Mouse (Mus musculus) intestine, embryonic 15.5 days (tissue): ENCODE measurements around the gene Ccdc14. TPM values are rescaled to one million over a fixed set of nuclear protein-coding genes. Genes with fewer than 3 reads are reported as not detected.
"Not testable (repeated sequence)": the region's sequence is repeated elsewhere in the genome, so short reads cannot be mapped to it uniquely, and the experiment has no call there.

Experiments
- ATAC-seq: fragments of 200-750 bp; cut with Nextera tagmentation; 2 replicates; pipeline ENCODE4 v1.8.0; 2017; ENCODE audit warnings: moderate TSS enrichment, moderate library complexity
- H3K27ac ChIP-seq: fragments of 300-500 bp; sonication (generic); 2 replicates; pipeline ENCODE4 v1.5.1; 2015; ENCODE audit warnings: mild to moderate bottlenecking, inconsistent platforms
- H3K27me3 ChIP-seq: fragments of 300-500 bp; sonication (generic); replicated peaks from 2 replicates; pipeline ENCODE4 v1.6.1; 2015; ENCODE audit warnings: inconsistent platforms
- H3K36me3 ChIP-seq: fragments of 300-500 bp; sonication (generic); 2 replicates; pipeline ENCODE4 v1.6.1; 2015; ENCODE audit warnings: inconsistent platforms
- H3K4me1 ChIP-seq: fragments of 300-500 bp; sonication (generic); replicated peaks from 2 replicates; pipeline ENCODE4 v1.6.1; 2015; ENCODE audit warnings: inconsistent platforms
- H3K4me2 ChIP-seq: fragments of 300-500 bp; sonication (generic); replicated peaks from 2 replicates; pipeline ENCODE4 v1.6.1; 2015; ENCODE audit warnings: mild to moderate bottlenecking, inconsistent platforms
- H3K4me3 ChIP-seq: fragments of 300-500 bp; sonication (generic); replicated peaks from 2 replicates; pipeline ENCODE4 v1.5.1; 2015; ENCODE audit warnings: inconsistent platforms
- H3K9ac ChIP-seq: fragments of 300-500 bp; sonication (generic); 2 replicates; pipeline ENCODE4 v1.6.1; 2015; ENCODE audit warnings: inconsistent platforms
- H3K9me3 ChIP-seq: fragments of 300-500 bp; sonication (generic); 2 replicates; pipeline ENCODE4 v1.6.1; 2016; ENCODE audit warnings: inconsistent platforms
- WGBS: fragments of 180-500 bp; shearing (Covaris S2); methylation state at CpG from one replicate; pipeline ENCODE4 v1.1.7; 2015; 5-methylcytosine and 5-hydroxymethylcytosine counted together
- polyA plus RNA-seq: library from polyadenylated mRNA; unstranded; fragments of >200 nt; fragmentation: Nextera tagmentation; extraction: Ambion mirVana; gene quantifications from 2 replicates; pipeline ENCODE4 v1.2.1, GENCODE M21; 2015

The Ccdc14 gene
- polyA plus RNA-seq, 1 experiment from 2014 or later = 6.0 TPM

DNA sequence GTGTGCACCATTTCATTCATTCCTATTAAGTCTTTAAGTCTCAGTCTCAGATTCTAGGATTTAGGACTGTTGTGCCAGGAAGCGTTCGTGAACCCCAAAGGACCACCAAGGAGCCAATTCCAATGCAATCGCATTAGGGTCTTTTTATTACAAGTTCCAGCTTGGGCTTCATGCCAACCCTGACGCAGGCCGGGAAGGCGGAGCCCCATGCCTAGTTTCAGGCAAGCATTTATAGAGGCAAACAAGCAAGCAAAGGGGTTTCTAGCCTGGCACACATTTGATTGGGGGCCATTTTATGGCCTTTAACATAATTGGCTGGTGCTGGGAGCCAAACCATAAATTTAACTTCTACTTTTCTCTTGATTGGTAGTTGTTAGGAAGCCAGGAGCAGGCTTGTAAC is 16.1 kb upstream of the Ccdc14 start:
- Histone ChIP-seq H3K4me3 (no peak overlapping the region), H3K4me2 (no peak overlapping the region), H3K27ac (no peak overlapping the region), H3K9me3 (no peaks in the 10 kb centered on the region), H3K9ac (no peak overlapping the region), H3K36me3 (no peaks in the 10 kb centered on the region), H3K27me3 (no peaks in the 10 kb centered on the region), H3K4me1 (no peaks in the 10 kb centered on the region)
- no peak for ATAC-seq
- 79% methylated on average over 6 of the region's 6 CpGs for WGBS

DNA sequence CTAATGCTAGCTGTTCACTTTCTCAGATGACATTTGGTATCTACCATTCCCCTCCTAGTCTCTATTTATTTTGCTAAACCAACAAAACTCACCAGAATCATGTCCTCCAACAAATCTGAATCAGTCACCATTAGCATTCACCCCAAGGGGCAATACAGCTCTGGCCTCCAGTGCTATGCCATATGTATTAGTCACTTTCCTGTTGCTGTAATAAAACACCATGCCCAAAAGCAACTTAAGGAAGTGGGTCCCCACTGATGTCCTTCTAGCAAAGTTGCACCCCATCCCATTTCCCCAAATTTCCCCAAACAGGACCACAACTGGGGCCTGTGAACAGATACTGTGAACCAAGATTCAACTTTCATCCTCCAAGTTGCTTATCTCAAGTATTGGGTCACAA is 8.6 kb upstream of the Ccdc14 start:
- Histone ChIP-seq H3K4me1 (no peaks in the 10 kb centered on the region), H3K4me3 (no peak overlapping the region), H3K27me3 (no peaks in the 10 kb centered on the region), H3K9me3 (no peaks in the 10 kb centered on the region), H3K9ac (no peak overlapping the region), H3K27ac (no peak overlapping the region), H3K4me2 (no peak overlapping the region), H3K36me3 (no peaks in the 10 kb centered on the region)
- no peak for ATAC-seq

DNA sequence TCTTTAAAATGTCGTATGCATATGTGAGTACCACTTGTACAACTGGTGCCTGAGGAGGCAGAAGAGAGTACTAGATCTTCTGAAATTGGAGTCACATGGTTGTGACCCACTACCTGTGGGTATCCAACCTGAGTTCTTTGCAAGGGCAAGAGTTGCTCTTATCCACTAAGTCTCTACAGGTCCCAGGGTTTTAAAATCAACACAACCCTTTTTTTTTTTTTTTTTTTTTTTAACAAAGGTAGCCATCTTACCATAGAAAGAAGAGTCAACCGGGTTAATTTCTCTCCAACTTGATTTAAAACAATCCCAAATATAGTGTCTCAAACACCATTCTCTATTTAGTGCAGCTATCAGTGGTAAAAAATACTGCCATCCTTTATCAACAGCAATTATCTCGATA is 537 bp upstream of the Ccdc14 start:
- Histone ChIP-seq H3K27me3 (no peaks in the 10 kb centered on the region), H3K4me1 (0 out of 2 replicates have a peak, but pooled peaks cover 5% of the 10 kb centered on the region), H3K4me3 (no peak overlapping the region; the same call in 1 of the 2 replicates), H3K9me3 (no peaks in the 10 kb centered on the region), H3K4me2 (0 out of 2 replicates have a peak overlapping the region, but pooled peaks have one; percentile 76), H3K9ac (no peak overlapping the region), H3K36me3 (no peaks in the 10 kb centered on the region), H3K27ac (no peak overlapping the region)
- 70% methylated on average over 3 of the region's 3 CpGs for WGBS
- 0 out of 2 replicates have a peak, but pooled peaks have one; percentile 22 for ATAC-seq

DNA sequence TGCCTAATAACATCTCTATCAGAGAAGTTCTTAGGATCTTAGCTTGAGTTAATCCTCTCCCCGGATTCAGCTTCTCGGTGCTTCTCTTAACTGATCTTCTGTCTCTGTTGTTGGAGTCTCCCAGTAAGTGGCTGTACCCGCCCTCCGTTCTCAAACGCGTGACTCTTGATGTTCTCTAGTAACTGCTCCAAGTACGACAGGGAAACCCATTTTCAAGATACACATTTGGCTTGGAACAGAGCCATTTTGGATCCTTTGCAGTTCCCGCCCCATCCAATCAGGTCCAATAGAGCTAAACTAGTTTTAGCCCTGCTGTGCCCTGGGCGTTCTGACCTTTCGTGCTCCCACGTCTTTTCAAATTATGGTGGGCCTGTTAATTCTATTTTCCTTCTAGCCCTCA is 740 bp downstream of the Ccdc14 start:
- Histone ChIP-seq H3K4me3 (peak overlapping the region; percentile 65), H3K4me1 (0 out of 2 replicates have a peak, but pooled peaks cover 5% of the 10 kb centered on the region), H3K27ac (peak overlapping the region; percentile 81), H3K9me3 (no peaks in the 10 kb centered on the region), H3K27me3 (no peaks in the 10 kb centered on the region), H3K36me3 (no peaks in the 10 kb centered on the region), H3K4me2 (peak overlapping the region; percentile 76), H3K9ac (peak overlapping the region; percentile 71)
- ATAC-seq = peak; percentile 17; the same call in 1 of the 2 replicates
- 13% methylated on average over 11 of the region's 11 CpGs for WGBS

DNA sequence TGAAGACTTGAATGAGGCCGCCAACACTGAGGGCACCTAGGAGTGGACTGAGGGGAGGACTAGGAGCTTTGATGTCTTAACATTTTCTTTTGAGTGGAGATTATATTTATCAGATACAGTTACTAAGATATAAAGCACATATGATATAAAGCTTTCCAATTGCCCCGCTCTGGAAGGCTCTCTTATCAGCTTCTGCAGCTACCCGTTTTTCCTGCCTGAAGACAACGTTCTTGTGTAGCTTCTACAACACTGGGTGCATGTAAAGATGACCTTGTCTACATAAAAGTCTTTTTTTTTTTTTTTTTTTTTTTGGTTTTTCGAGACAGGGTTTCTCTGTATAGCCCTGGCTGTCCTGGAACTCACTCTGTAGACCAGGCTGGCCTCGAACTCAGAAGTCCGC is 4.1 kb downstream of the Ccdc14 start:
- Histone ChIP-seq H3K9ac (no peak overlapping the region), H3K4me2 (no peak overlapping the region), H3K4me3 (no peak overlapping the region), H3K9me3 (no peaks in the 10 kb centered on the region), H3K27me3 (no peaks in the 10 kb centered on the region), H3K4me1 (0 out of 2 replicates have a peak, but pooled peaks cover 5% of the 10 kb centered on the region), H3K36me3 (no peaks in the 10 kb centered on the region), H3K27ac (no peak overlapping the region)
- WGBS = 85% methylated on average over 6 of the region's 7 CpGs
- no peak for ATAC-seq

DNA sequence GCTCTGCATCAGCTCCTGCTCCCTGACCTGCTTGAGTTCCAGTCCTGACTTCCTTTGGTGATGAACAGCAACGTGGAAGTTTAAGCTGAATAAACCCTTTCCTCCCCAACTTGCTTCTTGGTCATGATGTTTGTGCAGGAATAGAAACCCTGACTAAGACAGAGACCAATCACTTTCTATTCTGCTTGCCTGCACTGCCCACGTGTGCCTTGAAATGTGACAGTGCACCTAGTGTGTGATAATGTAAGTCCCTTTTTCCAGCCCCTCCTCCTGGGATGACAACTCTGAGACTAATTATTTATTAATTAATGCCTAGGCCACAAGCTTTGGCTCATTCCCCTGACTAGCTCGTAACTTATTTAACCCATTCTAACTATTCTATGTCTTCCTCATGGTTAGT is 8.3 kb downstream of the Ccdc14 start:
- not testable (repeated sequence) for H3K4me2 ChIP-seq, H3K9me3 ChIP-seq, ATAC-seq, H3K27me3 ChIP-seq, H3K4me1 ChIP-seq, H3K36me3 ChIP-seq, H3K27ac ChIP-seq, H3K4me3 ChIP-seq, H3K9ac ChIP-seq
- WGBS = 73% methylated on average over 3 of the region's 3 CpGs

DNA sequence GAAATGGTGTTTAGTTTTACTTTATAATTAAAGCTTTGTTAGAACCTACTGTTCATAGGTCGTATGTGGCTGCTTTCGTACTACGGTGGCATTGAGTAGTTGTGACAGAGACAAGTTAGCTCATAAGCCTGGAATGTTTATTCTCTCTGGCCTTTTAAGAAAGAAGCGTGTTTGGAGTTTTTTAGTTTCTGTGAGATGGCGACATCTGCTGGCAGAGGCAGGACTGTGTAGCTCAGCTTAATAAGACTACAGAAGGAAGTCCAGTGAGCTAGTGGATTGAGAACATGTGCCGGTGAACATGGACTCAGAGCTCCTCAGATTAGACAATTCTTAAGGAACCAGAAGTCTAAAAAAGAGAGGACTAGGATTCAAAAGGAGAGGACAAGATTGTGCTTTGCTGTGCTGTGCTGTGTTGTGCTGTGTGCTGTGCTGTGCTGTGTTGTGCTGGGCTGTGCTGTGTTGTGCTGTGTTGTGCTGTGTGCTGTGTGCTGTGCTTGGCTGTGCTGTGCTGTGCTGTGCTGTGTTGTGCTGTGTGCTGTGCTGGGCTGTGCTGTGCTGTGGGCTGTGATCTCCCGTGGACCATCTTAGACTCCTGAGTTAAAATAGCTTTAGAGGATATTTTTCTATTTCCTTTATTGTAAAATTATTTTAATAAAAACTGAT is 9.9 kb downstream of the Ccdc14 start:
- peak; percentile 86 for ATAC-seq
- Histone ChIP-seq H3K27ac (no peak overlapping the region), H3K36me3 (no peaks in the 10 kb centered on the region)

DNA sequence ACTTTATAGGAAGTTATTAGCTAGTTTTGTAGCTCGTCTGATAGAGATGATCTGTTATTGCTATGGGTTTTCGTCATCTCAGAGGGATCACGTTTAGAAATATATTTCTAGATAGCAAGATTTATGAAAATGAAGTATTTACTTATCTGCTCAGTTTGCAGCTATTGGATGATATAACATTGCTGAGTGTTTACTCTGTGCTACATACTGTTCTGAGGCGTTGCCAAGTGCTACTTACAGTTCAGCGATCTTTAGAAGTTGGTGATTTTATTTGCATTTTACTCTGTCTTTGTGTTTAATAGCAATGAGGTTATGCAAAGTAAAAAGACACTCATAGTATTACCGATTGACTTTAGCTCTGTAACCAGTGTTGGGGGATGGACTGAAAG is 10.4 kb downstream of the Ccdc14 start:
- no peaks in the 10 kb centered on the region for H3K27me3 ChIP-seq
- H3K4me3 ChIP-seq = no peak overlapping the region
- no peak overlapping the region for H3K9ac ChIP-seq
- H3K36me3 ChIP-seq = no peaks in the 10 kb centered on the region
- H3K4me2 ChIP-seq = no peak overlapping the region
- no peaks in the 10 kb centered on the region for H3K9me3 ChIP-seq
- ATAC-seq = no peak
- 72% methylated on average over 6 of the region's 6 CpGs for WGBS
- H3K27ac ChIP-seq = no peak overlapping the region
- no peaks in the 10 kb centered on the region for H3K4me1 ChIP-seq

More for the DNA sequence above, 9.9 kb downstream of the Ccdc14 start:
- WGBS = 16% methylated on average over 7 of the region's 7 CpGs
- H3K4me2 ChIP-seq = no peak overlapping the region
- H3K9ac ChIP-seq = no peak overlapping the region
- H3K4me3 ChIP-seq = no peak overlapping the region
- no peaks in the 10 kb centered on the region for H3K27me3 ChIP-seq
- H3K4me1 ChIP-seq = no peaks in the 10 kb centered on the region
- H3K9me3 ChIP-seq = no peaks in the 10 kb centered on the region

DNA sequence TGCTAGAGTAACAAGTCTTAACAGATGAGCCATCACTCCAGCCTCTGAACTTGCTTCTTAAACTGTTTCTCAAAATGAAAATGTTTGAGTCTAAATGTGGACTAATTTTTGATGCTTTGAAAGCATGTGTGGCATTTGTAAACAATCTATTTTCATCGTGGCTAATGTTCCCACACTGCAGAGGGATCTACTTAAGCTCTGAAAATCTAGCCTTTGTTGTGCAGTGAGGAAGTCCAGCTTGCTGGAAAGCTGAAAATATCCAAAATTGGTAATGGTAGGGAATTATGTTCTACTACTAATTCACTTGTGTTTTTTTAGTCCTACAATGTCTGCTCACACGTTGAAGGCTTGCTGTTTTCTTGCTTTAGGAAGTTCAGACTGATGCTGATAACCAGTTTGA is 15.6 kb downstream of the Ccdc14 start:
- peak overlapping the region; percentile 72 for H3K27ac ChIP-seq

DNA sequence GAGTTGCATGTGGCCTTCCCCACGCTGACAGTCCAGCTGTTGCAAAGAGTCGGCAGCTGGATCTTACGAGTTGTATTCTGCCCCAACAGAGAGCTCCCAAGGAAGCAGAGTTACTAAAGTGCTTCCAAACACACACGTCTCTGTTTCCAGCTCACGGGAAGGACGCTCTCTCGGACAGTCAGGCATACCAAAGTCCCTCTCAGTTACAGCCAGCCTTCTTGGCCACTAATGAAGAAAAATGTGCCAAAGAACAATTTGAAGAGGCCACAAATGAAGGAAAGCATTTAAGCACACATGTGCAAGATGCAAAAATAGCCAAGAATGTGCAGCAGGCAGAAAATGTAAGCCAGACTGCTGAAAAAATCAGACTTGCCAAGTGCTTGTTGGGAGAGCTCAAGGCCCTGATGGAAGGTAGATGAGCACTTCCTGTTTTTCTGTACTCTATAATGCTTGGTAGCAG is 16.1 kb downstream of the Ccdc14 start:
- Histone ChIP-seq H3K36me3 (no peaks in the 10 kb centered on the region), H3K4me2 (no peak overlapping the region), H3K27ac (peak overlapping the region; percentile 72), H3K9me3 (no peaks in the 10 kb centered on the region), H3K4me3 (no peak overlapping the region), H3K9ac (no peak overlapping the region), H3K4me1 (no peaks in the 10 kb centered on the region), H3K27me3 (no peaks in the 10 kb centered on the region)
- 53% methylated on average over 7 of the region's 7 CpGs for WGBS
- peak; percentile 51; the same call in 1 of the 2 replicates for ATAC-seq

More for the DNA sequence above, 15.6 kb downstream of the Ccdc14 start:
- 51% methylated on average over 2 of the region's 2 CpGs for WGBS
- no peak overlapping the region for H3K4me3 ChIP-seq
- H3K4me2 ChIP-seq = no peak overlapping the region
- ATAC-seq = no peak
- H3K9ac ChIP-seq = no peak overlapping the region
- H3K9me3 ChIP-seq = no peaks in the 10 kb centered on the region
- H3K27me3 ChIP-seq = no peaks in the 10 kb centered on the region
- no peaks in the 10 kb centered on the region for H3K4me1 ChIP-seq
- H3K36me3 ChIP-seq = no peaks in the 10 kb centered on the region

DNA sequence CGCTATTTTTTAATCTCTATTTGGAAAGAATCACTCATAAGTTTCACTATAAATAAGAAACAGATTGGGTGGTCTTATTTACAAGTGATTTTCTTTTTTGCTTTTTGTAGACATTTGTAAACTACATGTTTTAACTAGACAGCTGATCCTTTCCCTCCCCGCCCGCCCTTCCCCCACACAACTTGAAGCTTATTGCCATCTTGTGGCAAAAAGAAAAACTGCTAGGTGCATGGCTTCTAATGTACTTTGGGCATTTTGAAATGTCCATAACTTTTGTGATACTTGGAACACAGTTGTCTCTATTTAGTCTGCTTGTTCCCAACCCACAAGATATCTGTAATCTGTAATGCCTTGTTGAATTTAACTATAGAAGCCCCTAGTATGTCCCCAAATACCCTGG is 21.1 kb downstream of the Ccdc14 start:
- Histone ChIP-seq H3K27me3 (no peaks in the 10 kb centered on the region), H3K36me3 (0 out of 2 replicates have a peak, but pooled peaks cover 3% of the 10 kb centered on the region), H3K27ac (no peak overlapping the region), H3K4me3 (no peak overlapping the region), H3K9ac (no peak overlapping the region), H3K4me1 (no peaks in the 10 kb centered on the region), H3K9me3 (no peaks in the 10 kb centered on the region), H3K4me2 (no peak overlapping the region)
- WGBS = 78% methylated on average over 3 of the region's 3 CpGs
- no peak for ATAC-seq

DNA sequence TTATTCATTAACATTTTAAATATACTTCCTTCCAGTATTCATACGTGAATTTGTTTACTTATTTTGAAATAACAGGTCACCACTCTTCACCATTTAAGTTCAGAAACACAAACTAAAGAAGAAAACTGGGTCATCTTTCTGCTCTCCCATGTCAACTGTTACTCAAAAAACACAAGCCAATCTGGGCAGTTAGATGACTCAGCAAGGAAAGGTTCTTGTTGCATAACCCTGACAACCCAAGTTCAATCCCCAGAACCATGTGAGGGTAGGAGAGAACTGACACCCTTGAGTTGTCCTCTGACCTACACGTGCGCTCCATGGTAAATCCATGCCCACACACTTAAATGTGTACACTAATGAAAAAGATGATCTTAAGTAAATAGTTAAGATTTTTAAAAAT is 34.7 kb downstream of the Ccdc14 start:
- no peak overlapping the region for H3K4me2 ChIP-seq
- 82% methylated on average over 3 of the region's 3 CpGs for WGBS
- H3K9ac ChIP-seq = no peak overlapping the region
- no peak for ATAC-seq
- no peaks in the 10 kb centered on the region for H3K27me3 ChIP-seq
- no peaks in the 10 kb centered on the region for H3K9me3 ChIP-seq
- H3K4me1 ChIP-seq = no peaks in the 10 kb centered on the region
- no peak overlapping the region for H3K4me3 ChIP-seq
- H3K27ac ChIP-seq = no peak overlapping the region
- no peaks in the 10 kb centered on the region for H3K36me3 ChIP-seq

DNA sequence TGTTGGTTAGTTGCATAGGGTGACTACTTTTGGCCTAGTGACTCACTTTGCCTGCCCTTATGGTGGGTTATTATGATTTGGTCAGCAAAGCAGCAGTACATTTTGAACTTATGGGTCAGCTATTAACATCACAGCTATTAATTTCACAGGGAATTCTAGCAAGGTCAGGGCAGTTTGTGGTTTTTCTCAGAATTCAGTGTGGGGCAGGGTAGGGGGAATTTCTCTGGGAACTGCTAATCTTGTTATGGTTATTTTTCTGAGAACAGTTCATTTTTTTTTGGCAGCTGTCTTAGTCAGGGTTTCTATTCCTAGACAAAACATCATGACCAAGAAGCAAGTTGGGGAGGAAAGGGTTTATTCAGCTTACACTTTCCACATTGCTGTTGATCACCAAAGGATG is 38.2 kb downstream of the Ccdc14 start:
- H3K36me3 ChIP-seq, H3K4me3 ChIP-seq, H3K9me3 ChIP-seq, H3K4me2 ChIP-seq, H3K4me1 ChIP-seq, H3K27ac ChIP-seq, ATAC-seq, H3K27me3 ChIP-seq, H3K9ac ChIP-seq: not testable (repeated sequence)
